Mouse (Mus musculus): ENCODE results near the gene Atp8a1. TPM values are rescaled to one million over a fixed set of nuclear protein-coding genes. Genes with fewer than 3 reads are reported as not detected.
A peak's percentile ranks its signal among the peaks of the same experiment; 100 is the strongest.
"Not testable (repeated sequence)": the region's sequence is repeated elsewhere in the genome, so short reads cannot be mapped to it uniquely, and the experiment has no call there.

Gene Atp8a1
- total RNA-seq, 2 experiments from 2014 or later: 169 to 192 TPM

DNA sequence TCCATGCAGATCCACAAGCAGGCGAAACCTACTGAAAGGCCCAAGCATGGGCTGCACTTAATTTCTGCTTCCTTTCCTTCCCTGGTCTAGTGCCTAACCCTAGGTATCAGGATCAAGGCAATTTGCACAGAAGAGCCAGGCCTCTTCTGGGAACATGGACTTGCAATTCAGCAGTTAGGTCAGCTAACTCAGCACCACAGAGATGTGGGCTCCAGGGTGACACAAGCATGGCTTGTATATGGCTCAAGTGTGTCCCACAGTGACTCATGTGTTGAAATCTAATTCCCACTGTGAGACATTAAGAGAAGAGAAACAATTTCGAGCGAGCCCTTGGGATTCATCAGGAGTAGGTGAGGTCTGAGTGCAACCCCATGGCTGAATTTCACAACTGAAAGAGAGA lies 18.9 kb downstream of the Atp8a1 start:
- no peak for DNase-seq (ENCODE audit: low spot score in 2 of 2)

DNA sequence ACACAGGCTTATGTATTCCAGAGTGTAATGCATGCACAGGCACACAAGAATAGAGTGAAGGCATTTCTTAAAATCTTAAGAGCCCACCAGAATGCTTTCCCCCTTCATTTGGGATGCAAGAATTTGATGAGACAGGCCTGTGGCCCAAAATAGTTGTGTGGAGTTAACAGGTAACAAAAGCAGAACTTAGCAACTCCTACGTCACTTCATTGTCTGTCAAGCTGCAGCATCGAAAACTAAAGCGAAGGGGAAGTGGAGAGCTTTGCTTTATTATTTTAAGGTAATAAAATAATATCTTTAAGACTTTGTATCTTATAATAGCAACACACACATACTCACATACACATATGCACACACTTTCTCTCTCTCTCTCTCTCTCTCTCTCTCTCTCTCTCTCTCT lies 20.3 kb downstream of the Atp8a1 start:
- no peak for DNase-seq (ENCODE audit: low spot score in 2 of 2)

DNA sequence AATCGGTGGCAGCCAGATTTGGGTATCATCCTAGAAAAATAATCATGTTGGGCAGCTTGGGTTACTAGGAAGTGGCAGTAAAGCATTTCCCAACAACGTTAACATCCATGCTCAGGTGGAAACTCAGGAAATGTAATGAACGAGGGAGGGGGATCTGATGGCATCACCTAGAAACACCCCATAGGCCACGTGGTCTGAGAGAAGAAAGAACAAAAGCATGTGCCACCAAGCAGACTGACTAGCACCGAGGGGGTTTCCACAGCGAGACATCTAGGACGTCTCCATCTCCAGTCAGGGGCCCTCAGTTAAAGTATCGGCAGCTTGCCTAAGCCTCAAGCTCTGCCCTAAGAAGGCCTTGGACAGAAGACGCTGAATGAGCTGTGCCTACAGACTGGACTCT lies 21.0 kb downstream of the Atp8a1 start:
- DNase-seq (ENCODE audit: low spot score in 2 of 2): no peak

DNA sequence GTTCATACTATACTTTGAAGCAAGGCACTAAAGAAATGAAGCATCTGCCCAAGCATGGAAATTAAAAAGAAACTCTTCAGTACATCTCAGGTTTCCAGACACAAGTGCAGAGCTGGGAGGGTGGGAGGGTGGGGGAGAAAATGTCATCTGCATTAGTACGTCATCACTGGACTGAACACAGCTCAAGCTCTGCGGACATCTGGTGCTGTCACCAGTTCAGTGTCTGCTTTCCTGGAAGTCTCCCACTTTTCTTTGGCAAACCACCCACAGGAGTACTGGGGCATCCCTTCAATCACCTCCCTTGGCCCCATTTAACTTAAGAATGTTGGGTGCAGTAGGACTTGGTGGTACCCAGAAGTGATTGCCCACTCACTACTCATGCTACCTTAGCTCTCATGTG lies 22.6 kb downstream of the Atp8a1 start:
- no peak for DNase-seq (ENCODE audit: low spot score in 2 of 2)

DNA sequence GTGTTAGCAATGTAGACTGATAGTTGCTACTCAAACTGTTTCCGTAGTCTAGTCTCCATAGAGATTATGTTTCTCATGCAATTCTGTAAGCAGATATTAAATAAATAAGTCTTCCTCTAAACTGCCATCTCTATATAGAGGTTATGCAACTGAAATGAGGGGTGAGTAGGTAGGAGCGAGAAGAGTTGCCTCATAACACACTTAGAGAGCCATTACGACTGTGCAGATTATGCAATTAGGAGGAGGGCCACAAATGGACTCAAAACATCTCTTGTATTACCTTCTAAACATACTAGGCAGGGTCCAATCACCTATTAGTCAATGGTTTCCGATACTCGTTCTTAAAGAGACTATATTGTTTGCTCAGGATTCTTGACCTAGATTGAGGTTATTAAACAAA lies 23.5 kb downstream of the Atp8a1 start:
- no peak for DNase-seq (ENCODE audit: low spot score in 2 of 2)

DNA sequence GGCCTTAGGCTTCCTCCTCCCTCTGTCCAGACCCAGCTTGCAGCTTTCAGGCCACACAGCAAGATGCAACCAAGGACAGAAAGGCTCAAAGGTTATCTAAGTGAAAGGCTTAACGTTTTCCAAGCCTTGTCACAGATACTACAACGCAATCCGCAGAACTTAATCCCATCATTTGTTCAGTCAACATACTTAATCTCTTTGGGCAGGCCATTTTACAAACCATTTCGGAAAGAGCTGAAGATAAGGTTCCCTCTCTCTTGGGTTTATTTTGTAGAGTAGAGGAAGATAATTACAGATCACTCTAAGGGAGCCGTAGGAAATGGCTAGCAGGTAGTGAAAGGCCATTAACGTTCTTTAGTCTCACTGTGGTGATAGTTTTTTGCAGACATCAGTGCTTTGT lies 24.6 kb downstream of the Atp8a1 start:
- DNase-seq (ENCODE audit: low spot score in 2 of 2): no peak

DNA sequence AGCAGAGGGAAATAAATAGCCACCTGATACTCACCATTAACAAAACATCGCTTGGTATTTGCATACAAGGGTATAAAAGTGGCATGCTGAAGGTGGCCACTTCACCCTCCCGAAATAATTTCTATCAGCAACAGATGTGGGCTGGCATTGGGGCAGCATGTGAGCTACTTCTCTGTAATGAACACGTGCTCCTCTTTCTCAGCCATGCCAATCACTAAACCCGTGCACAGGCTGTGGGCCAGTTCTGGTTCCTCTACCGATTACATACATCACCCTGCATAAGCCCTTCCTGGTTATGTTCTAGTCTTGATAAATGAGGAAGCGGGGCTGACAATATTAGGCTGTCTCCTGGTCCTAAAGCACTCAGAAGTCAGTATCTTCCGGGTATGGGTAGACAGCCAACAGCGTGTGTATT lies 25.2 kb downstream of the Atp8a1 start:
- DNase-seq (ENCODE audit: low spot score in 2 of 2): no peak

DNA sequence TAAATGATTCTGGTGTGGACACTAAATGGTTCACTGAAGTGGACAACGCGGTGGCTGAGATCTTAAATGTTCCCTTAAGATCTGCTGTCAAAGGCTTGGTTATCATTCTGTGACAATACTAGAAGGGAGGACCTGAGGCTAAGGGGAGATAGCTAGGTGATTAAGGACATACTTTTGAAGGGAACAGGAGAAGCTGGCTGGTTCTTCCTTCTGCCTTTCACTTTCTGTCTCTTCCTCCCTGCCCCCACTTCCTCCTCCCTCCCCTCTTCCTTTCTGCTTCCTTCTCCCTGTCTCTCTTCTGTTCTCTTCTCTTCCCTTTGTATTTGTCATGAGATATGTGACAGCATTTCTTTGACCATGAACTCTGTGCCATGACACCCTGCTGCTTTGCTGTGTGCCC lies 26.0 kb downstream of the Atp8a1 start:
- DNase-seq (ENCODE audit: low spot score in 2 of 2): no peak

DNA sequence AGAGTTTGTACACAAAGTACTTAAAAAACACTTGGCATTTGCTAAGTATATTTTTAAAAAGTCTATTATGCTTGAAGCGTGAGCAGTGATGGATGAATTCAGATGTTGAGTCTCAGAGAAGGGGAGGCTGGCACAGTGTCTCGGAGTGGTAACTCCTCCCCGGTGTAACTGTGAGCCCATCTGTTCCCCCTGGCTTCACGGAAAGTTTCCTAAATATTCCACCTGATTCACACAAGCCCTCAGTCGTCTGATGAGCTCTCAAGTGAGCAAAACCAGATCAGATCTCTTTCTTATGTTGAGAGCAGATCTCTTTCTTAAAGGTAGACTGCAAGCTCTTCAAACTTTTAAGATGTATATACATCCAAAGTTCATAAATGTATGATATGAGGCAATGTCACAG lies 27.8 kb downstream of the Atp8a1 start:
- no peak for DNase-seq (ENCODE audit: low spot score in 2 of 2)

DNA sequence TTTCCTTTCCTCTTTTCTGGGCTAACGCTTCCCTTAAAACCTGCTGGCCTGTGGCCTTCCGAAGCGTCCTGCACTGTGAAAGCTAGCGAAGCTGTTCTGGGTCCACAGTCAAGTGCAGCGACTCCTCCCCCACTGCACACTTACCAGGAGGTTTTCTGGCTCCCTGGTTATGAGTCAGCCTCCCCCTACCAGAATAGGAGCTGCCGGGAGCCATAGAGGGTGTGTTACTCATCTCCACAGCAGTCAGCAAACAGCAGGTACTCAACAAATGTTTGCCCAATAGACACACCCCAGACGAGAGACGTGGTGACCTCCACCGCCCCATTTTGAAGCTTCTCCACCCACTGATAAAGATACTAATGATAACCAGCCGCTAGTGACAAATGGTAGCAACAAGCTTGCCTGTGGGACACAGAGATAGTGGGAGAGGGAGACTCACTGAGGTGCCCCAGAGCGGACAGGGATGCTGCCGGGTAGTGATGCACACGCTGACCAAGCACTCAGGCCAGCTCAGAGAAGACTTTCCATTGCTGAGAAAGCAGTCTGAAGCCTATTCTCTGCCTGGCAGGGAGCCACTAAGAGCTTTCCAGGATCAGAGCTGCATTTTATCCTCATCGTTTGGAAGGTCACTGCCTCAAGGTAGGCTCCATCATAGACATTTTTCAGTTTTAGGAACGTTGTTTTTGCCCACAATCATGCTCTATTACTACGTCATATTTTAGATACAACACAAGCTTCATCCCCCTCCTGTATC lies 31.5 kb downstream of the Atp8a1 start:
- DNase-seq (ENCODE audit: low spot score in 2 of 2): no peak

DNA sequence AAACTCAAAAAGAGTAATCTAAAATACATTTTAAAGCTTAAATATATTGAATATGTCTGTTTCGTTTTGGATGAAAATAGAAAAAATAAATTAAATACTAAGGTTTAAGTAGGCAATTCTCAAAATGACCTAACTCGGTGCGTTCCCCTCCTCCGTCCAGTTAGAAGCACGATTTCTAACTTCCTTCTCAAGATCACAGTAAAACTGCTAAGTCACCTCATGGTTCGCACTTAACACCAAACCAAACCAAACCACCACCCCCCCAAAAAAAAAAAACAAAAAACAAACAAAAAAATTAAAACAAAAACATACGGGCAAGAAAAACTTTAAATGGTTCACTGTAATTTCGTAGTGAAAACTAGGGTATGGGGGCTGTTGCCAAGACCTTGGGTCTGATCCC lies 32.2 kb downstream of the Atp8a1 start:
- DNase-seq (ENCODE audit: low spot score in 2 of 2): not testable (repeated sequence)

DNA sequence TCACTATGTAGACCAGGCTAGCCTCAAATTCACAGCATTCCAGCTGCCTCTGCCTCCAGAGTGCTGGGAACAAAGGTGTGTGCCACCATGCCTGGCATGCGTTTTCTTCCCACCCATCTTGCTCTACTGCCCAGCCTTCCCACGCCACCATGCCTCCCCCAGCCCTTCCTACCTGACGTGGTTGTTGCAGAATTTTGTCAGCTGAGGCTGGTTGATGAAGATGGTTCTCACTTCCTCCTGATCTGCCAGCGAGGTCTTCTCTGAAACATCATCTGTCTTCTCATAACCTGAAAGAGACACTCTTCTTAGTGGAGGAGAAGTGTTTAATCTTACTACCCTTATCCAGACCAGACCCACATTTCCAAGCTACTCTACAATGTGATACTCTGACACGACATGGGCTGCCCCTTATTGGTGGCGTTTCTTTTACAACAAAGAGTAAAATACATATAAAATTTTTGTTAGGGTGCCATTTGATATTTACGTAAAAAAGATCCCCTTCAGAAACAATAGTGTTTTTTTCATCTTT lies 32.7 kb downstream of the Atp8a1 start:
- no peak for DNase-seq (ENCODE audit: low spot score in 2 of 2)

DNA sequence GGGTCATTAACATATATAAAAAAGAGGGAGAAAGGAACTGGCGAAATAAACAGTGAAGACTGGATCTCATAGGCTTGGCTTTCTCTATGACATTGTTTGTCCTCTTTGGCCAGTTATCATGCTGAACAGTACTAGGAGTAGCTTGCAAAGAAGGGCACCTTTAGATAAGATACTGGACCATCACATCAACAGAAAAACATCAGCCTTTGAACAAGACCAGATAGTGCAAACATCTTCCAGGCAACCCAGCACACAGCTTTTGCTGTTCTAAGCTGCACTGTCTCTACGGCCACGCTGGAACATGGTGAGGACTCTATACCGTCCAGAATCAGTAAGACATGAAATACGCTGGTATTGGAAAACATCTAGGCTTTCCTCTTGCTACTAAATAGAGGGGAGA lies 33.9 kb downstream of the Atp8a1 start:
- no peak for DNase-seq (ENCODE audit: low spot score in 2 of 2)

DNA sequence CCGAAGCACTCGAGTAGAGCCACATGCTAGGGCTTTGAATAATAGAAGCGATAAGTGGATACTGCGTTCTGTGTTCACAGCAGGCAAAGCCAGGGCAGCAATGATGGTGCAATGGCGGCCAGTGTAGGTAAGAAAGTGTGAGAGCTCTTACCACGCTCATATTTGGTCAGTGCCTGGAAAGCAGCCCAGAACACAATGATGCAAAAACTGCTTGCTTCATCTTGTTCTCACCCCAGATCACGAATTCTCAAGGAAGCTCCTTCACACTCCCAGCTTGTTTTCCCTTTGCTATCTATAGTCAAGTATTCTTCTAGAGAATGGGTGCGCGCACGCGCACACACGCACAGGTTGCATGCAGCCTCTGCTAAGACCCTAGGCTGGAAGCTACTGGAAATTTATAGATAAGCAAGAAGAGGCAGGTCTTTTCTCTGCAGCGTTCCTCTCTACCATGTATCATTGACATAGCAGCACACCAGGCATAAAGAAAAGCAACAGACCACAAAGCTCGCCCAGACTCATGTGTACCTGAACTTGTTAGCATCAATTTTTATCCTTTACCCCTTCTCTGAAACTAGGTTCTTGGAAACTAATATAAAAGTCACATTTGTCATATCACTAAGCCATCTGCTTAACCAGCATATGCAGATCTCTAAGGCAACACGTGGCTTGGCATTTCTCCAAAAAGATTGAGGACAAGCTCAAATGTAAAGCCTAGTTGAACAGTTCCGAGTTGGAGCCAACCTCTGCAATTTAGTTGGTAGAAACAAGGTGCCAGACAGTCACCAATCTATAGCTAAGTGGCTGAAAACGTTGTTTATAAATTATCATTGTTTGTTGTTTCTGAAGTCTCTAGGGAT lies 44.8 kb downstream of the Atp8a1 start:
- DNase-seq (ENCODE audit: low spot score in 2 of 2): peak; percentile 69 to 75

DNA sequence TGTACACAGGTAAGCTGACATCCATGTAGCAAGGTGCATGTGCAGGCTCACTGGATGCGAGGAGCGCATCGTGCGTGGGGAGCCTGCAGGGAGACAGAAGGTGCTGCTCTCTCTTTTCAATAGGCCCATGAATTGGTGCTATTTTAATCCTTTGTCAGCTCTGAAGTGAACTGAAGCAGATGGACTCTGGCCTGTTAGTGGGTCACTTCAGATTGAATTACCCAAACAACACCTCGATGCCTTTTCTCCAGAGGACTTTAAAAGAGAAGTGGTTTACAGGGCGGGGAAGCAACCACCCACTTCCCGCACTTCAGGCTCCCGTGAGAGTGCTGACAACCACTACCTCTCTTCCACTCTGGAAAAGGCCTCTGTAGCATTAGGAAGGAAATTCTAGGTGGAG lies 46.4 kb downstream of the Atp8a1 start:
- DNase-seq (ENCODE audit: low spot score in 2 of 2): no peak

DNA sequence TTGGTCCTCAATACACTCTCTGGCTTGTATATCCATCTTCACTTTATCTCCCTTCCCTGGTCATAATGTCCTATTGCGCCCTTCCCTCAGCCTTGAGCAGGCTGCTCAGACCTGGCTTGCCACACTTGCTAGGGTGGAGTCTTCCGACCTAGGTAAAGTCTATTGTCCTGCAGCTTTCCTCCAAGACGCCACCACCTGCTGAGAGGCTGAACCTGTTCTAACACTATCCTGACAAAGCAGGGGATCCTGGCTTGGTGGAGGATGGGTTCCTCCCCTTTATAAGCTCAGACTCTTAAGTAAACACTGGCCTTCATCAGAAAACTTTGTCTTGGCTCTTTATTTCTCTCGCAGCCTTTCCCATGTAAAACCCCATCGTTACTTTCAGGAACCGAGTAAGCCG lies 47.4 kb downstream of the Atp8a1 start:
- DNase-seq (ENCODE audit: low spot score in 2 of 2): no peak

DNA sequence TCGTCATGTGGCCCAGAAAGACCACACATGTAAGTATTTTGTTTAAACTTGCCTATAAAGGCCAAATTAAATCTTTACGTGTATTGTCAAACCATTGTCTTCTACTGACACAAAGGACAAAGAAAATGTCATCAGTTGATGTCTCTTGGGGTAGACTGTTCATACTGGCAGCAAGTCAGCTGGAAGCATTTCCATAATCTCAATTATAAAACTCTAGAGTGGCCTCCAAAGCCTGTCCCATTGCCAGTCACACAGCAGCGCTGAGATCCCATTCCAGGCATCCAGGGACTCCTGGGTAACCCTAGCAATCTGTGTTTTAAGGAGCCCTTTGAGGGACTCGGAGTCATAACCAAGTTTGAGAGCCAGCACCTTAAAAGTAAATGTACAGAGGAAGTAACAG lies 48.9 kb downstream of the Atp8a1 start:
- no peak for DNase-seq (ENCODE audit: low spot score in 2 of 2)

DNA sequence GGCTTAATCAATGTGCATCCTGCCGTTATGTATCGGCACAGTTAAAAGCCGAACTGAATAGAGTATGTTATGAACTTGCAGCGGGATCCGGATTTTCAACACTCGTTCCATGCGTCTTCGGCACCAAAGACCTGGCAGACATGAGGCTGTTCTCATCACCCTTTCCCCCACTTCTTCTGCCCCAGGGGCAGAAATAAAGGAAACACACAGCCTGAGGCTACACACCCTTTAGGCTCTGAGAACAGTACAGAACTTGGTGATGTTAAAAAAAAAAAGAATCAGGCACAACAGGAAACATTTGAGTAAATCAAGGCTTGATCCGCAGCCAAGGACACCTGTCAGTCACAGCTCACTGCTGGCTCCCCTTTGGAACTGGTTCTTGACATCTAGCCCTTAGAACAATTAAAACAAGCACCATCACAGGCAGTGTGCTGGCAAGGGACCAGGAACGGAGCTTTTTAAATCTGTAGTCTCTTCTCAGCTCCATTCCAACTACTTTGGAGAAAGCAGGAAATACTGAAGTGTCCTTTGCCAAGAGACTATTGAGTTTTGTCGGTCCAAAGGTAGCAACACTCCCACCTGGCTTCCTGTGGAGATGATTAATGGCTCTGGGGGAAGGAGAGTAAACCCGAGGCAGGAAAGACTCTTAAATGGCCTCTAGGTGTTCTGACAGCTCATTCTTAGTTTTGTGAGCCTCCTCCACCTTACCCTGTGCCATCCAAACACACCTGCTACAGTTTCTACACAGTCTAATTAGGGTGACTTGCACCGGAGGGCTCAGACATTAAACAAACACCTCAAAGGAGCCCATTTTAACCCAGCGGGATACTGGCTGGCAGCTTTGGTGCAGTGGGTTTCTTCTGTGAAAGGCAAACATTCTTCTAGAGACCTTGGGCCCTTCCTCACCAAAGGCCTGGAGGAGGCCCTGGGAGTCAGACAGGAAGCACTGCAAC lies 50.0 kb downstream of the Atp8a1 start:
- DNase-seq (ENCODE audit: low spot score in 2 of 2): no peak

DNA sequence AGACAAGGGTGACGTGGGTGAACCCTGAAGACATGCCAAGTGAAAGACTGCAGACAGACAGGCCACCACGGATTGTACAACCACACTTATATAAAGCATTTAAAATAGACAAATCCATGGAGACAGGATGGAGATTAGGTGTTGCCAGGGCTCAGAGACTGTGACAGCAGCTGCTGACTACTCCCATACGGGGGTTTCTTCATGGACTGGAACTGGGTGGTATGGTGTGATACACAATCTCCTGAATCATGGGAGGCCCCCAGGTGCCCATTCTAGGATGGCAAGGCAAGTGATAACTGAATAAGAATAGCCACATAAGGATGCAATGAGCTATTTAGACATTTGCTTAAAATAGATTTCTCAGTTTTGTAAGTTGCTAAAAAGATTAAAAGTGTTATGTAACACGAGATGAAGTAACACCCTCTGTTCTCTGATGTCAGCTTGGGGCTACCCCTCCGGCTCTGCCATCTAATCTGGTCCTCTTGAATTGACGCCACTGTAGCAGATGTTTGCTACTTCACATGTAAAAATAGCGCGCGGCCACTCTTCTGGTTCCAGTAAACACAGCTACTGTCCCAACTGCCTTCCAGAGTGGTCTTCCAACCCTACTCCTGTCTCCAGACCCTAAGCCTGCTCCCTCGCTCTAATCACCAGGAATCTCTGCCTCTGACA lies 53.0 kb downstream of the Atp8a1 start:
- DNase-seq (ENCODE audit: low spot score in 2 of 2): peak in 1 of 2 experiments; percentile 38

DNA sequence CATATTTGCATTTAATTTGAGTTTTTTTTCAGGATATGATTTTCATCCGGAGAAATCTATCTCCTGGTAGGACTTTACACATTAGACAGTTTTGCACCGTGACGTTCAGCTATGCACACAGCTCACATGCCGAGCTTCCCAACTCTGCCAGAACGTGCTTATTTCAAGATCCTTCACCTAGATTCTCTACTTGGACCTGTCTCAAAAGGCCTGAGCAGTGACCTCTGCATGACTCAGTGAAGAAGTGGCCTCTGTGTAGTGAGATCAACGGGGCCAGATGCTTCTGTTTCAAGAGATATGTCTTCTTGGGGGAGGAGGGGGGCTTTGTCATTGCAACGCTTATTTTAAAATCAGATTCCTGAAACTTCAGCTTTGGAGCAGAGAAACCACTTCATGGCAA lies 64.5 kb downstream of the Atp8a1 start:
- DNase-seq (ENCODE audit: low spot score in 2 of 2): no peak

DNA sequence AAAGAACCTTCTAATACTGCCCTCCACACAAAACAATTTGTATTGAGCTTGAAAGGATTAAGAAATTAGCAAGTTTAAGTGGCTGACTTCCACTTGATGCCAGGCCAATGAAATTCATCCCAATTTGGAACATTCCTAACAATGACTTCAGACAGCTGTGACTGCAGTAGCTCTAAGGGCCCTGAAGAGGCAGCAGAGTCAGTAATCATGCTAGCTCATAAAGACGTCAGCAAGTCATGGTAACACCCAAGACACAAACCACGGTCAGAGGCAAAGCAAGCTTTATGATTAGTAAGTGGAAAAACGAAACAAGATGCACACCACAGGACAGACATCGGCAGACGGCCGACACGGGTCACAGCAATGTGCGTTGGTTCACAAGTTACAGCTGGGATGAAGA lies 69.2 kb downstream of the Atp8a1 start:
- peak in 1 of 2 experiments; percentile 32 for DNase-seq (ENCODE audit: low spot score in 2 of 2)

Measured in left cerebral cortex, adult 18-20 months (tissue).